Mouse (Mus musculus): ENCODE data around the gene Ift57. TPM values are rescaled to one million over a fixed set of nuclear protein-coding genes. Genes with fewer than 3 reads are reported as not detected.

The Ift57 gene
- polyA plus RNA-seq, 1 experiment from 2014 or later = 38.9 TPM

DNA sequence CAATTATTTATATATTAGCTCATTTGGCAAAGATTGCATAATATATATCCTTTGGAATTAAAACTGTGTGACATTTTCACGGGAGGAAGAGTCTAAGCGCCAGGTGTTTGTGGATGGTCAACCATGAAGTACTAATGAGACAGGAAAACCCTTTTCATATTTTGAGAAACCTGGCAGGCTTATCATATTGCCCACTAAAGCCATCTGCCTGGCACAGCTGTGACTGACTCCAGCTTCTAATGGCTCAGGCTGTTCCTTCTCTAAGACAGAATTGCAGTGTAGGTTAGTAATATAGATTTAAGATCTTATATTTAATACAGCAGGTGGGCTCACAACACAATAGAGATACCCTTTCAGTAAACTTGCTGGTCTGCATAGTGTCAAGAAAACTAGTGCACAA lies 21.6 kb downstream of the Ift57 start:
- no peaks in the 10 kb centered on the region for H3K27me3 ChIP-seq
- no peak overlapping the region for H3K27ac ChIP-seq
- H3K4me3 ChIP-seq = no peak overlapping the region
- H3K9ac ChIP-seq = no peak overlapping the region
- peak; percentile 48 for ATAC-seq
- H3K9me3 ChIP-seq (replicated peaks) = no peaks in the 10 kb centered on the region
- no peaks in the 10 kb centered on the region for H3K36me3 ChIP-seq (ENCODE audit: poor library complexity, severe bottlenecking)
- no peak overlapping the region for H3K4me2 ChIP-seq
- WGBS = 78% methylated on average over 2 of the region's 2 CpGs
- peaks cover 28% of the 10 kb centered on the region for H3K4me1 ChIP-seq

- peaks cover 28% of the 10 kb centered on the region for H3K4me1 ChIP-seq
- no peaks in the 10 kb centered on the region for H3K27me3 ChIP-seq
- H3K27ac ChIP-seq = no peak overlapping the region
- peak; percentile 84 for ATAC-seq
- H3K9me3 ChIP-seq (replicated peaks) = no peaks in the 10 kb centered on the region
- no peak overlapping the region for H3K4me3 ChIP-seq
- H3K36me3 ChIP-seq (ENCODE audit: poor library complexity, severe bottlenecking) = no peaks in the 10 kb centered on the region
- H3K9ac ChIP-seq = no peak overlapping the region
- WGBS = 34% methylated on average over 5 of the region's 5 CpGs
- H3K4me2 ChIP-seq = no peak overlapping the region
Measured at GRCm38 (mm10) chr16:49721678-49722077, 22.6 kb downstream of the Ift57 start.

DNA sequence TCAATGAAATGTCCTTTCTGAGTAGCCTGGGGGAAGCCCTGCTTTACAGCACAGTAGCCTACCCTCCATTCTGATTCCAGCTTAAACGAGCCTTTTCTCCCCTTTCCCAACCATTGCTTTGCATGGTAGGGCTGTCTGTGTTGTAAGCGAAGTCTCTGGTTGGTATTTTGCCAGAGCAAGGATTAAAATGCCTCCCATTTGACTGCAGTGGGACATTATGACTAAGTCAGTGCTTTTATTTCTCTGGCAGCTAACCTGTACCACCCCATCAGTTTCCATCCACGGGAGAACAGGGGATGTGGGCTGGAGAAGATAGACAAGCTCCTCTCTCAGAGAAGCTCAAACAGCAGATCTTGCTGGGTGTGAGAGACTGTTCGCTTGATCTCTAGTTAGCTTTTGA lies 24.2 kb downstream of the Ift57 start:
- WGBS = 44% methylated on average over 4 of the region's 4 CpGs
- Histone ChIP-seq H3K36me3 (ENCODE audit: poor library complexity, severe bottlenecking) (no peaks in the 10 kb centered on the region), H3K4me3 (no peak overlapping the region), H3K4me1 (peaks cover 28% of the 10 kb centered on the region), H3K9ac (no peak overlapping the region), H3K9me3 (replicated peaks) (no peaks in the 10 kb centered on the region), H3K4me2 (no peak overlapping the region), H3K27me3 (no peaks in the 10 kb centered on the region), H3K27ac (no peak overlapping the region)
- no peak for ATAC-seq

DNA sequence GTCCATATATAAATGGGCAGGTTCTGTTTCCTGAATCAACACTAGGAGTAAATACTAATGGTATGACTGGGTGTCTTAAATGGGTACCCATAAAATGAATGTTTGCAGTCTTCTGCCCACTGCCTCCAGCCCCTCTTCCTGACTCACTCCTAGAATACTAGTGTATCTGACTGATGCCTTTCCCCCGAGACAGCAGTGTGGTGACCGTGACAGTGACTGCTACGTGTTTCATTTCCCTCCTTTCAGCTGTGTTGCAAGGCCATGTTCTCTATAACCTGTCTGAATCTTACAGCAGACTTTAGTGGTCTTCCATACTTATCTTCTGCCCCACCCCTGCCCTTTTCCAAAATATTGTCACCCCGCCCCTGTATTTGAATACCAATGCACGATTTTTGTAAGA lies 25.2 kb downstream of the Ift57 start:
- no peak overlapping the region for H3K9ac ChIP-seq
- no peaks in the 10 kb centered on the region for H3K36me3 ChIP-seq (ENCODE audit: poor library complexity, severe bottlenecking)
- 90% methylated on average over 5 of the region's 5 CpGs for WGBS
- H3K9me3 ChIP-seq (replicated peaks) = no peaks in the 10 kb centered on the region
- H3K4me3 ChIP-seq = no peak overlapping the region
- H3K4me1 ChIP-seq = peaks cover 28% of the 10 kb centered on the region
- H3K27ac ChIP-seq = no peak overlapping the region
- H3K27me3 ChIP-seq = no peaks in the 10 kb centered on the region
- H3K4me2 ChIP-seq = no peak overlapping the region
- ATAC-seq = no peak

GRCm38 (mm10) chr16:49724931-49725330 lies 25.9 kb downstream of the Ift57 start:
- H3K27ac ChIP-seq = no peak overlapping the region
- no peak overlapping the region for H3K4me2 ChIP-seq
- H3K36me3 ChIP-seq (ENCODE audit: poor library complexity, severe bottlenecking) = no peaks in the 10 kb centered on the region
- no peak overlapping the region for H3K4me3 ChIP-seq
- WGBS = 92% methylated on average over 2 of the region's 2 CpGs
- peaks cover 28% of the 10 kb centered on the region for H3K4me1 ChIP-seq
- no peak overlapping the region for H3K9ac ChIP-seq
- H3K27me3 ChIP-seq = no peaks in the 10 kb centered on the region
- no peaks in the 10 kb centered on the region for H3K9me3 ChIP-seq (replicated peaks)
- no peak for ATAC-seq

GRCm38 (mm10) chr16:49725446-49725845 lies 26.4 kb downstream of the Ift57 start:
- no peaks in the 10 kb centered on the region for H3K27me3 ChIP-seq
- H3K9me3 ChIP-seq (replicated peaks) = no peaks in the 10 kb centered on the region
- no peaks in the 10 kb centered on the region for H3K36me3 ChIP-seq (ENCODE audit: poor library complexity, severe bottlenecking)
- no peak overlapping the region for H3K9ac ChIP-seq
- no peak for ATAC-seq
- H3K27ac ChIP-seq = no peak overlapping the region
- no peak overlapping the region for H3K4me2 ChIP-seq
- peaks cover 28% of the 10 kb centered on the region for H3K4me1 ChIP-seq
- 86% methylated on average over 5 of the region's 5 CpGs for WGBS
- no peak overlapping the region for H3K4me3 ChIP-seq

GRCm38 (mm10) chr16:49726216-49726615 lies 27.2 kb downstream of the Ift57 start:
- Histone ChIP-seq H3K27ac (no peak overlapping the region), H3K4me1 (peaks cover 22% of the 10 kb centered on the region), H3K9ac (no peak overlapping the region), H3K4me3 (no peak overlapping the region), H3K9me3 (replicated peaks) (no peaks in the 10 kb centered on the region), H3K27me3 (no peaks in the 10 kb centered on the region), H3K36me3 (ENCODE audit: poor library complexity, severe bottlenecking) (no peaks in the 10 kb centered on the region), H3K4me2 (no peak overlapping the region)
- 71% methylated on average over 3 of the region's 3 CpGs for WGBS
- no peak for ATAC-seq

DNA sequence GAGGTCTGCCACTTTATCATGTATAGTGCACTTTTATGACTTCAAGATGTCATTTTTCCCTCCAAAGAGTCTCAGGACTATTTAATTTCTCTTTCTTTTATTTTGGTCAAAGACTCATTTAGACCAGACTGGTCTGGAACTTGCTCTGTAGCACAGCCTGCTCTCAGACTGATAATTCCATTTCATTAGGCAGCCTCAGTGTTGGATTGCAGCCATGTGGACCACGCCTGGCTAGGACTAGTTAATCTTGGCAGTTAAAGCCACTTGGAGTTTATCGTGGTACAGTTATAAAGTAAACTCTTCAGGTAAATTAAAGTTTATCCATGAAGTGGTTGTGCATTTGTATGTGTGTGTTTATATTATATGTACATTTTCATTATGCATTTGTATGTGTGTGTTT lies 27.7 kb downstream of the Ift57 start:
- no peak for ATAC-seq
- H3K4me1 ChIP-seq = peaks cover 19% of the 10 kb centered on the region
- no peaks in the 10 kb centered on the region for H3K27me3 ChIP-seq
- H3K4me2 ChIP-seq = no peak overlapping the region
- H3K9ac ChIP-seq = no peak overlapping the region
- no peaks in the 10 kb centered on the region for H3K36me3 ChIP-seq (ENCODE audit: poor library complexity, severe bottlenecking)
- no peak overlapping the region for H3K4me3 ChIP-seq
- H3K27ac ChIP-seq = no peak overlapping the region
- H3K9me3 ChIP-seq (replicated peaks) = no peaks in the 10 kb centered on the region
- WGBS = 68% methylated on average over 2 of the region's 2 CpGs

- Histone ChIP-seq H3K4me1 (no peaks in the 10 kb centered on the region), H3K9me3 (replicated peaks) (no peaks in the 10 kb centered on the region), H3K36me3 (ENCODE audit: poor library complexity, severe bottlenecking) (no peaks in the 10 kb centered on the region), H3K9ac (no peak overlapping the region), H3K4me2 (no peak overlapping the region), H3K27me3 (no peaks in the 10 kb centered on the region), H3K4me3 (no peak overlapping the region), H3K27ac (no peak overlapping the region)
- ATAC-seq = no peak
- WGBS = 92% methylated on average over 9 of the region's 9 CpGs
Measured at GRCm38 (mm10) chr16:49736536-49736935, 37.5 kb downstream of the Ift57 start.

GRCm38 (mm10) chr16:49747360-49747759 lies 48.3 kb downstream of the Ift57 start:
- H3K9ac ChIP-seq = no peak overlapping the region
- H3K4me2 ChIP-seq = no peak overlapping the region
- no peaks in the 10 kb centered on the region for H3K9me3 ChIP-seq (replicated peaks)
- peaks cover 7% of the 10 kb centered on the region for H3K4me1 ChIP-seq
- H3K27ac ChIP-seq = no peak overlapping the region
- no peaks in the 10 kb centered on the region for H3K36me3 ChIP-seq (ENCODE audit: poor library complexity, severe bottlenecking)
- no peak for ATAC-seq
- WGBS = 94% methylated on average over 2 of the region's 2 CpGs
- no peak overlapping the region for H3K4me3 ChIP-seq
- H3K27me3 ChIP-seq = no peaks in the 10 kb centered on the region

- ATAC-seq = no peak; the same call in 1 of the 2 replicates
- H3K36me3 ChIP-seq (ENCODE audit: poor library complexity, severe bottlenecking) = no peaks in the 10 kb centered on the region
- H3K4me3 ChIP-seq = no peak overlapping the region
- no peak overlapping the region for H3K9ac ChIP-seq
- peaks cover 14% of the 10 kb centered on the region for H3K4me1 ChIP-seq
- no peaks in the 10 kb centered on the region for H3K27me3 ChIP-seq
- H3K27ac ChIP-seq = no peak overlapping the region; the same call in 1 of the 2 replicates
- H3K4me2 ChIP-seq = no peak overlapping the region
- no peaks in the 10 kb centered on the region for H3K9me3 ChIP-seq (replicated peaks)
- 27% methylated on average over 1 of the region's 1 CpGs for WGBS
Measured at GRCm38 (mm10) chr16:49752906-49753305, 53.9 kb downstream of the Ift57 start.

- WGBS = 11% methylated on average over 3 of the region's 3 CpGs
- H3K27me3 ChIP-seq = no peaks in the 10 kb centered on the region
- H3K9ac ChIP-seq = no peak overlapping the region
- H3K4me2 ChIP-seq = no peak overlapping the region
- H3K27ac ChIP-seq = no peak overlapping the region; the same call in 1 of the 2 replicates
- peak; percentile 71 for ATAC-seq
- H3K4me1 ChIP-seq = peaks cover 14% of the 10 kb centered on the region
- H3K4me3 ChIP-seq = no peak overlapping the region
- no peaks in the 10 kb centered on the region for H3K36me3 ChIP-seq (ENCODE audit: poor library complexity, severe bottlenecking)
- H3K9me3 ChIP-seq (replicated peaks) = no peaks in the 10 kb centered on the region
Measured at GRCm38 (mm10) chr16:49753318-49753717, 54.3 kb downstream of the Ift57 start.

DNA sequence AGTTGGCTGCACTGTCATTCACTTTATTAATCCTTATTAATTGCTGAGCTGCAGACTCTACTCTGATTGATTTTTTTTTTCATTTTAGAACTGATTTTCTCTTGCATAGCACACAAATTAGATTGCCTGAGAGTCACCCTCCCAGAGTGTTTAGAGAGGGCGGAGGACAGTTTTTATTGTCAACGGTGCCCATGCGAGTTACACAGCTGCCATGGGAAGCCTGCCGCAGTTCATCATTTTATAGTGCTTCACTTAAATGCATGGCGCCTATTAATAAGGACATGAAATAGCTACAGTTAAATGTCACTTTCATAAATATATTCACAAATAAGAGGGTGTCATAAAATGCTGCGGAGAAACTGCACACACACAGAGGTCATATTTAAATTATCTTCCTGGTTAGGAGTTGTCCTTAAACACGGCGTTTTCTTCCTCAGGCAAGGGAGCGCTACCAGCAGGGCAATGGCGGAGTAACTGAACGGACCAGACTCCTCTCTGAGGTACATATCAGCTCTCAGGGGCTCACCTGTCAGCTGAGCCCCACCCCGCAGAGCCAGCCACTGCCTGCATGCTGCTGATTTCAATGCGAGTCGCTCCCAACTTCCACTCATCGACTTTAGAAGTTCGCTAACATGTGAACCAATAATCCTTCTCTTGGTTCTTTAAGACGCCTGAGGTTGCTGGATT lies 61.6 kb downstream of the Ift57 start:
- H3K27me3 ChIP-seq = no peaks in the 10 kb centered on the region
- H3K27ac ChIP-seq = no peak overlapping the region
- no peaks in the 10 kb centered on the region for H3K9me3 ChIP-seq (replicated peaks)
- no peak overlapping the region for H3K4me2 ChIP-seq
- H3K4me1 ChIP-seq = no peaks in the 10 kb centered on the region
- H3K36me3 ChIP-seq (ENCODE audit: poor library complexity, severe bottlenecking) = peaks cover 7% of the 10 kb centered on the region; the same call in 1 of the 2 replicates
- H3K4me3 ChIP-seq = no peak overlapping the region
- no peak for ATAC-seq
- no peak overlapping the region for H3K9ac ChIP-seq
- WGBS = 86% methylated on average over 17 of the region's 17 CpGs

Data from forebrain, embryonic 13.5 days (tissue).